Mouse (Mus musculus) liver, postnatal 0 days (tissue): ENCODE measurements at regions not wholly inside any gene's neighbourhood (a gene's known extent, or its start where the extent isn't known, plus 50 kb on each side); places are given as distances from the start of the nearest gene placed in this dataset.

Source experiments
- ATAC-seq: fragments of 200-750 bp; cut with Nextera tagmentation; 2 replicates; pipeline ENCODE4 v1.8.0; 2017; ENCODE audit warnings: mild to moderate bottlenecking, moderate library complexity
- DNase-seq: peaks from one replicate; pipeline ENCODE4 v3.0.0-alpha.2; 2016
- H3K27ac ChIP-seq: fragments of 300-500 bp; sonication (generic); 2 replicates; pipeline ENCODE4 v1.5.1; 2014; ENCODE audit warnings: antibody characterized with exemption, moderate library complexity, mild to moderate bottlenecking, low read depth
- H3K27me3 ChIP-seq: fragments of 300-500 bp; sonication (generic); 2 replicates; pipeline ENCODE4 v1.6.1; 2014; ENCODE audit warnings: low read length, control low read depth, mixed read lengths; ENCODE audit not compliant: insufficient read depth
- H3K36me3 ChIP-seq: fragments of 300-500 bp; sonication (generic); replicated peaks from 2 replicates; pipeline ENCODE4 v1.6.1; 2014; ENCODE audit warnings: mild to moderate bottlenecking, control low read depth, low read length, moderate library complexity, mixed read lengths; ENCODE audit not compliant: insufficient read depth
- H3K4me1 ChIP-seq: fragments of 300-500 bp; sonication (generic); 2 replicates; pipeline ENCODE4 v1.6.1; 2014; ENCODE audit warnings: antibody characterized with exemption, mild to moderate bottlenecking, control low read depth; ENCODE audit not compliant: insufficient read depth
- H3K4me2 ChIP-seq: fragments of 300-500 bp; sonication (generic); 2 replicates; pipeline ENCODE4 v1.6.1; 2014; ENCODE audit warnings: low read depth, mild to moderate bottlenecking, low read length, moderate library complexity, mixed read lengths
- H3K4me3 ChIP-seq: fragments of 300-500 bp; sonication (generic); 2 replicates; pipeline ENCODE4 v1.5.1; 2014; ENCODE audit warnings: low read depth, low read length
- H3K9ac ChIP-seq: fragments of 300-500 bp; sonication (generic); replicated peaks from 2 replicates; pipeline ENCODE4 v1.6.1; 2014; ENCODE audit warnings: mild to moderate bottlenecking, moderate library complexity
- H3K9me3 ChIP-seq: fragments of 300-500 bp; sonication (generic); 2 replicates; pipeline ENCODE4 v1.6.1; 2016; ENCODE audit warnings: mild to moderate bottlenecking, control low read depth, low read length, mixed read lengths
- CTCF ChIP-seq: sonication (generic); IDR thresholded peaks from 2 replicates; pipeline ENCODE4 v1.5.1; 2016; ENCODE audit warnings: antibody characterized with exemption, low read depth
- EP300 ChIP-seq: IDR thresholded peaks from 2 replicates; pipeline ENCODE4 v1.6.1; 2016; ENCODE audit warnings: antibody characterized with exemption, low read depth, mild to moderate bottlenecking
- WGBS: fragments of 180-500 bp; shearing (Covaris S2); extraction: QIAGEN DNeasy Blood & Tissue Kit; methylation state at CpG from one replicate; pipeline ENCODE4 v1.1.7; 2014; ENCODE audit not compliant: insufficient replicate concordance; 5-methylcytosine and 5-hydroxymethylcytosine counted together

DNA sequence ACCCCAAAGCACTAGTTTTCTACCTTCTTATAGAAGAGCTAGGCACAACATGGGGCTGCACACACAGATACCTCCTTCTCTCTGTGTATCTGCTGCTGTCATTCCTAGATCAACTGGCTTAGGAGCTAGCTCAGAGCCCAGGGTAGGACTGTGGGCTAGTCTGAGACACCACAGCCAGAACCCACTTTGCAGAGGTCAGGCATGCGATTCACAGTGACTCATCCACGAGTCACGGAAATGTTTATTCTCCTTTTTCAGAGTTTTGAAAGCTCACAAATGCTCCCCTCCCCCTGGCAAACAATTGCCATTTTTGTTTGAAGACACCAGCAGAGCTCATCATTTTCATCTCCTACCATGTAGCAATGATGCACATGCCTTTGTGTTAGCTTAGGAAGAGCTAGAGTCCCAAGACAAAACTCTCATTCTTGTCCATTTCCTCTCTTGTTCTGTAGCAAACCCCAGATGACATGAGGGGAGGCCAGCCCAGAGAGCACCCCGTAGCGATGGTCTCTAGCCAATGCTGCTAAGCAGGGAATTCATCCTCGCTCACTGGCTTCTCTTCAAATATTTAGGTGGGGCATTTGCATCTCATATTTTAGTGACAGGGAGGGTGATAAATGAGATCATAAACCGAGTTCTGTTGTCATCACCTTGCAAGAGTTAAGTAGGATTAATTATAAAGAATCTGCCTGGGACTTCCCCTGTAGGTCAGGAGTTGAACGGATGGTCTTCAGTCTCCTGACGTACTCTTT lies 108.4 kb upstream of the Twist2 start:
- Histone ChIP-seq H3K9me3 (no peaks in the 10 kb centered on the region), H3K27me3 (no peaks in the 10 kb centered on the region), H3K4me2 (no peak overlapping the region), H3K4me1 (no peaks in the 10 kb centered on the region), H3K9ac (no peak overlapping the region), H3K36me3 (no peaks in the 10 kb centered on the region), H3K4me3 (no peak overlapping the region), H3K27ac (no peak overlapping the region)
- ATAC-seq (no peak), DNase-seq (no peak)
- WGBS, result 68% methylated on average over 9 of the region's 9 CpGs
- TF ChIP-seq CTCF (no peak), EP300 (no peak)

DNA sequence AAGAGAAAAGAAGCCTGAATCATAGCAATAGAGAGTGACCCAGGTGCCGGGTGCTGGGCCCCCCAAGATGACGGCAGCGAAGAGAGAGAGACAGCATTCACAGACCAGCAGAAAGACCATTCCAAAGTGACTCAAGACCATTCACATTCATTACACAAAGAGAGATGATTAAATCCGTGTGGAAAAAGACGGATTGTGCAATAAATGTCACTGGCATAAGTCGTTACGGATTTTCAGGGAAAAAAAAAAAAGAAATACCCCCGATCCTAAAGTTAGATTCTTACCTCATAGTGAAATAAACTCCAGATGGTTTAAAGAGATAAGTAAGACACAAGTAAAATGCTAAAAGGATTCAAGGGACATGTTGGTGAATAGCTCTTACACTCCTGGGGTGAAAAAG lies 104.2 kb upstream of the Twist2 start:
- DNase-seq (no peak), ATAC-seq (no peak)
- H3K9me3 ChIP-seq, result no peaks in the 10 kb centered on the region
- H3K9ac ChIP-seq, result no peak overlapping the region
- no peak for TF ChIP-seq CTCF
- no peak for TF ChIP-seq EP300
- 75% methylated on average over 8 of the region's 8 CpGs for WGBS
- H3K4me3 ChIP-seq, result no peak overlapping the region
- H3K4me2 ChIP-seq, result no peak overlapping the region
- H3K27me3 ChIP-seq, result no peaks in the 10 kb centered on the region
- no peaks in the 10 kb centered on the region for H3K36me3 ChIP-seq
- no peaks in the 10 kb centered on the region for H3K4me1 ChIP-seq
- H3K27ac ChIP-seq, result no peak overlapping the region

DNA sequence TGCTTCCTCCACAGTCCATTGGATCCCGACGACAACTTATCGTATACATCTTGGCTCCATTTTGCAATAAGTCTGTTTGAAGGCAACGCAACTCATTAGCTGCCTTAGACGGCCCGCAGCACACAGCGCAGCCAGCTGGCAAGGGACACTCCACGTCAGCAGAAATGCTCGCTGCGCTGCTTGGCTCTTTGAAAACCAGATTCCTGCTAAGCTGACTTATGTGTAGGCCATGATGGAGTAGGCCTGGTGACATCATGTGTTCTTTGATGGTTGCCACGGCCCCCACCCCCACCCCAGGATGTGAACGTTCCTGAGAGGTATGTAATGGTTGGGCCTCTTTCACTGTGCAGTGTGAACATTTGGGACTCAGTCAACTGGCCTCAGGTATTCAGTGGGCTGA lies 99.8 kb upstream of the Twist2 start:
- Histone ChIP-seq H3K36me3 (no peaks in the 10 kb centered on the region), H3K4me2 (no peak overlapping the region), H3K9me3 (no peaks in the 10 kb centered on the region), H3K27ac (no peak overlapping the region), H3K4me1 (no peaks in the 10 kb centered on the region), H3K4me3 (no peak overlapping the region), H3K9ac (no peak overlapping the region), H3K27me3 (no peaks in the 10 kb centered on the region)
- ATAC-seq (no peak), DNase-seq (no peak)
- TF ChIP-seq CTCF (no peak), EP300 (no peak)
- WGBS, result 82% methylated on average over 12 of the region's 12 CpGs

DNA sequence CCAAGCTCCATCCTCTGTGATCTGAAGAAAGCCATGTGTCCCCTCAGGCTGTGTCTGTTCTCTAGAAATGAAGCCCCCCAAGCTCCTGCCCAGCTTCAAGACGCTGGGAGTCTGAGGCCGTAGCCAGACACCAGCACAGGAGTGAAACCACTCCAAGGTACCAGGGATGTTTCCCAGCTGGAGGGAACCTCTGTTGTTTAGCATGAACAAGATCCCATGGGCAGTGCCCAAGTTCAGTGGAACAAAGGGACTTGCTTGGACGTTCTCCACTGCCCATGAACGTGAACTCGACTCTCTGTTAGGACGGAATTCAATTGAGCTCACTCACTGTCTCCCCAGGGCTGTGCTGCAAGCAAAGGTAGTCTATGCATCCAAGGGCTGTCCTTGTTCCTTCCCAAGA lies 99.2 kb upstream of the Twist2 start:
- no peak overlapping the region for H3K4me2 ChIP-seq
- no peaks in the 10 kb centered on the region for H3K4me1 ChIP-seq
- no peak overlapping the region for H3K9ac ChIP-seq
- H3K27ac ChIP-seq, result no peak overlapping the region
- H3K9me3 ChIP-seq, result no peaks in the 10 kb centered on the region
- TF ChIP-seq EP300 (no peak), CTCF (no peak)
- H3K4me3 ChIP-seq, result no peak overlapping the region
- whole genome bisulfite sequencing, result 81% methylated on average over 6 of the region's 6 CpGs
- no peaks in the 10 kb centered on the region for H3K27me3 ChIP-seq
- H3K36me3 ChIP-seq, result no peaks in the 10 kb centered on the region
- ATAC-seq (no peak), DNase-seq (no peak)

DNA sequence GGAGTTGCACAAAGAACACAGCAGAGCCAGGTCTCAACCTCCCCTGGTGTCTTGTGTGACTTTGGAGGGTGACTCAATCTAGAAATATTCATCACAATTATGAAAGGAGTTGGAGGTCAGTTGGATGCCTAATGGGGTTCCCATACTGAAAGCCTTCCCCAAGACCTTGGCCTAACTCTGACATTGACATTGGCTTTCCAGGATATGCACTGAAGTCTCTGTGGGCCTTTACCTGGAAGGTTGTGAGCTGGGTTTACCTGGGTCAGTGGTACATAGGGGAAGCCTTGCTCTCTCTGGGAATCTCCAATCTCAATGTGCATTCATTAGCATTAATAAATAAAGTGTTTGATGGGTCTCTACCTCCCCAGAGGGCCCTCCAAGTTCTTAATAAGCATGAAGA lies 98.5 kb upstream of the Twist2 start:
- ATAC-seq (no peak), DNase-seq (no peak)
- H3K4me1 ChIP-seq, result no peaks in the 10 kb centered on the region
- no peak overlapping the region for H3K27ac ChIP-seq
- no peak overlapping the region for H3K4me2 ChIP-seq
- H3K27me3 ChIP-seq, result no peaks in the 10 kb centered on the region
- no peak overlapping the region for H3K4me3 ChIP-seq
- H3K9ac ChIP-seq, result no peak overlapping the region
- no peak for TF ChIP-seq EP300
- TF ChIP-seq CTCF, result no peak
- H3K9me3 ChIP-seq, result no peaks in the 10 kb centered on the region
- no peaks in the 10 kb centered on the region for H3K36me3 ChIP-seq

DNA sequence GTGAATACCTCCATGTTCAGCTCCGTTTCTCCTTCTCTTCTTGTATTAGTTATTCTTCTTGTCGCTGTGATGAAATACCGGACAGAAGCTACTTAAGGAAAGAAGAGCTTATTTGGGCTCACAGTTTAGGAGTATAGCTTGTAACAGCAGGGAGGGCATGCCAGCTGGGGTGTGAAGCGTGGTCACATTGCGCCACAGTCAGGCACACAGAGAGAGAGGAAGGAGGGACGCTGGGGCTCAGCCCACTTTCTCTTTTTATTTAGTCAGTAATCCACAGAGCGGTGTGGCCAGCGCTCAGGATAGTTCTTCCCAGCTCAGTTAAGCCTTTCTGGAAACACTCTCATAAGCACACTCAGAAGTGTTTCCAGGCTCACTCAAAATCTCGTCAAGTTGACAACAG lies 95.8 kb upstream of the Twist2 start:
- Histone ChIP-seq H3K36me3 (no peaks in the 10 kb centered on the region), H3K4me1 (0 out of 2 replicates have a peak, but pooled peaks cover 3% of the 10 kb centered on the region), H3K27ac (no peak overlapping the region), H3K27me3 (no peaks in the 10 kb centered on the region), H3K9me3 (no peaks in the 10 kb centered on the region), H3K4me2 (no peak overlapping the region), H3K9ac (no peak overlapping the region), H3K4me3 (no peak overlapping the region)
- ATAC-seq (no peak), DNase-seq (no peak)
- WGBS, result 71% methylated on average over 9 of the region's 9 CpGs
- TF ChIP-seq EP300 (no peak), CTCF (no peak)
